Mouse (Mus musculus) lung, adult 2 months (tissue): ENCODE measurements around the gene Gm6583. TPM values are rescaled to one million over a fixed set of nuclear protein-coding genes. Genes with fewer than 3 reads are reported as not detected.
"Not testable (repeated sequence)": the region's sequence is repeated elsewhere in the genome, so short reads cannot be mapped to it uniquely, and the experiment has no call there.

ENCODE experiments used
- DNase-seq: peaks from one replicate; pipeline ENCODE4 v3.0.0; 2022
- H3K4me1 ChIP-seq: fragments of 200-500 bp; 2 replicates; pipeline ENCODE4 v1.6.1; 2011; ENCODE audit warnings: low read length; ENCODE audit not compliant: control insufficient read depth, insufficient read depth
- H3K4me3 ChIP-seq: fragments of 200-500 bp; replicated peaks from 2 replicates; pipeline ENCODE3; 2011; ENCODE audit warnings: low read depth, mild to moderate bottlenecking, control low read depth, low read length; ENCODE audit errors: extremely low read depth
- CTCF ChIP-seq: fragments of 200-500 bp; IDR thresholded peaks from 2 replicates; pipeline ENCODE4 v1.5.1; 2011; ENCODE audit warnings: mild to moderate bottlenecking, low read length, control low read depth; ENCODE audit not compliant: insufficient read depth
- POLR2A ChIP-seq: fragments of 200-500 bp; IDR thresholded peaks from 2 replicates; pipeline ENCODE4 v1.6.1; 2011; ENCODE audit warnings: low read depth, mild to moderate bottlenecking, control low read depth, low read length, borderline replicate concordance; ENCODE audit errors: extremely low read depth
- WGBS: fragments of 180-500 bp; shearing (Covaris S2); methylation state at CpG from one replicate; pipeline ENCODE4 v1.1.7; 2018; 5-methylcytosine and 5-hydroxymethylcytosine counted together
- polyA plus RNA-seq: library from polyadenylated mRNA; depleted of rRNA; stranded (reverse); fragments of >200 nt; gene quantifications from 2 replicates; pipeline ENCODE4 v1.2.3, GENCODE M21; 2012

Gm6583 gene
- polyA plus RNA-seq, 1 experiment: not detected

DNA sequence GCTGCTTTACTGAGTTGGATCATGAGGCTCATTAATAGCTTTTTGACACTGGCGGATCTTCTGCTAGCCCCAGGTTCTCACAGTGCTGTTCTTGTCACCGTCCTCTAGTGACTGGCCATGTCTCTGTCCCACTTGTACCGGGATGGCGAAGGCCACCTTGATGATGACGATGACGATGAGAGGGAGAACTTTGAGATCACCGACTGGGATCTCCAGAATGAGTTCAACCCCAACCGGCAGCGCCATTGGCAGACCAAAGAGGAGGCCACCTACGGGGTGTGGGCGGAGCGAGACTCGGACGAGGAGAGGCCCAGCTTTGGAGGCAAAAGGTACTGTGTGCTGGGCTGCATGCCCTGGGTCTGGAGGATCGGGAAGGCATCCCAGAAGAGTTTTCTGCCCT is 28.0 kb downstream of the Gm6583 start:
- Histone ChIP-seq H3K4me1 (peaks cover 5% of the 10 kb centered on the region; the same call in 1 of the 2 replicates), H3K4me3 (no peak overlapping the region)
- WGBS: 93% methylated on average over 15 of the region's 15 CpGs
- DNase-seq: no peak
- no peak for TF ChIP-seq CTCF
- TF ChIP-seq POLR2A: no peak

DNA sequence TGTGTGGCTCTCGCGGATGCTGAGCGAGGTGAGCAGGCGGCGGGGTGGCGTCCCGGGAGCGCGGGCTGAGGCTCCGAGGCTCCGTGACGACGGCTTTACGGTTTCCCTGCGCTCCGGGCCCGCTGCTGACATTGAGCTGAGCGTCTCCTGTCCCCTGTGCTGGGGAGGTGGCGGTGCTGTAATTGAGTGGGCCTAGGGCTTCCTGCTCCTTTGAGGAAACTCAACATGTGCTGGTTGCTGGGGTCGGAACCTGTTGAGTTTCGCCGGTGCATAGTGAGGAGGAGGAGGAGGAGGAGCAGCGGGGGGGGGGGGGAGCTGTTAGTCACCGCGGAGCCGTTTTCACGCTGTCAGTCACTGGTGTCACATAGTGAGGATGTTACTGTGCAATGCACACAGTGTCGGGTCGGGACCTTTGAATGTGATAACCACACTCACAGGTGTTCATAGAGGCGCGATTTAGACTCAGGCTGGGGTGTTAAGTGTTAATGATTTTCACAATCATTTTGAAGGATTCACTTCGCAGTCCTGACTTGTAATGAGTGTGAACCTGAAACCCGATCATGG is 29.3 kb downstream of the Gm6583 start:
- DNase-seq: no peak
- peak overlapping the region; percentile 87 for H3K4me3 ChIP-seq
- TF ChIP-seq POLR2A: no peak
- TF ChIP-seq CTCF: no peak
- WGBS: under 1% methylated on average over 33 of the region's 33 CpGs
- H3K4me1 ChIP-seq: peaks cover 5% of the 10 kb centered on the region; the same call in 1 of the 2 replicates

GRCm38 (mm10) chr5:112325546-112326445 is 30.0 kb downstream of the Gm6583 start, which contains the start of gene Tfip11:
Tfip11 (plus strand) TSS chr5:112326358.
- WGBS: 7% methylated on average over 48 of the region's 48 CpGs
- Histone ChIP-seq H3K4me1 (peaks cover 5% of the 10 kb centered on the region; the same call in 1 of the 2 replicates), H3K4me3 (peak within 1 kb of the TSS; percentile 87)
- TF ChIP-seq POLR2A (peak; percentile 91; the same call in 1 of the 2 replicates), CTCF (no peak)
- peak; percentile 97 for DNase-seq

DNA sequence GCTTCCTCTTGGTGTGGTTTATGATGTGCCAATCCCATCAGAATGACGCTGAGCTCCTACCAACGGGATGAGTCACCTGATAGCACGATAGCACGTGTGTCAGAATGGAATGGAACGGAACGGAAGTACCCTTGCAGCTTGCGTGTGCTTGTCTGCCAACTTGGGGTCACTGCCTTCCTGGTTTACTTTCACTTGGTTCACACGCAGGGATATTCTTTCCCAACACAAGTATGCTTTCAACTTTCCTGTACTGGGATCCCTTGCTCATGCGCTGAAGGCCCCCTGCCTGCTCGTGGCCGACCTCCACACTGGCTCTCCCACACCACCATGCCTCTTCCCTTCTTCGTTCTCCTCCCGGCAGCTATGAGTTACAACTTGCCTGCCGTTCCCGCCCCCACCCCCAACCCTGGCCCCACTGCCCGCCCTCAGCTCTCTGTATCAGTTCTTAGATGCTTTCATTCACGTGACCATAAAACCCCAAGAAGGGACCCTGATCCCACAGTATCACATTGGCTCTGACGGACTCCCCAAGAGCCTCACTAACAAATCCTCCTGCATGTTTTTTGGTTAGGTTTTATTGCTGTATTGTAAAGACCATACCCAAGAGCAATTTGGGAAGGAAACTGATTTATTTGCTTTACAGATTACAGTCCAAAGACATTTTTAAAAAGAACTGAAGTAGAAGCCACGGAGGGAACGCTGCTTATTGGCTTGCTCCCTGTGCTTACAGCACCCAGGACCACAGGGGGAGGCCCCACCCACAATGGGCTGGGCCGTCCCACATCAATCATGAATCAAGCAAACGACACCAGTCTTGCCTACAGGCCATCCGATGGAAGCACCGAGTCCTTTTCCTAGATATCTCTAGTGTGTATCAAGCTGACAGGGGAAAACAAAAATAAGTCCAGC is 30.9 kb downstream of the Gm6583 start:
- peaks cover 5% of the 10 kb centered on the region; the same call in 1 of the 2 replicates for H3K4me1 ChIP-seq
- H3K4me3 ChIP-seq: peak overlapping the region; percentile 35
- WGBS: 13% methylated on average over 24 of the region's 24 CpGs
- TF ChIP-seq CTCF (no peak), POLR2A (peak; percentile 12; the same call in 1 of the 2 replicates)
- no peak for DNase-seq

DNA sequence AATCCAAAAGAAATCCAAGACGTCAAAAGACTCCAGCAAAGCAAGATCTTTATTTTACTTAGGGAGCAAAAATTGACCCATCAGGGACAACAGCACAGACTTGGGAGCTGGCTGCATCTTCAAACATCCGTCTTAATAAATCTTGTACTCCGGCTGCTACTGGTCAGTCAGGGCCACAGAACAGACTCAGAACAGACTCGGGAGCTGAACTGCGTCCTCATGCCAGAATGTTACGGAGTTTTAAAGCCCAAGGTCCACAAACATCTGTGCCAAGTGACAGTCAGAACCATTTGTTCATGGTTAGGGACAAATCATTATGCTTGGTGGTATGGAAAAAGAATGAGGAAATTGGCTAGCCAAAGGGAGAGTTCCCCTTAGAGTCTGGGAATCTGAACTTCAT is 32.6 kb downstream of the Gm6583 start:
- H3K4me1 ChIP-seq: peaks cover 5% of the 10 kb centered on the region; the same call in 1 of the 2 replicates
- WGBS: 81% methylated on average over 6 of the region's 6 CpGs
- no peak for DNase-seq
- TF ChIP-seq POLR2A: no peak
- no peak for TF ChIP-seq CTCF
- no peak overlapping the region for H3K4me3 ChIP-seq

GRCm38 (mm10) chr5:112321376-112321775 is 34.5 kb downstream of the Gm6583 start:
- no peak for DNase-seq
- no peak for TF ChIP-seq CTCF
- TF ChIP-seq POLR2A: no peak
- Histone ChIP-seq H3K4me1 (peaks cover 3% of the 10 kb centered on the region; the same call in 1 of the 2 replicates), H3K4me3 (no peak overlapping the region)
- 73% methylated on average over 4 of the region's 4 CpGs for WGBS

- no peak for DNase-seq
- Histone ChIP-seq H3K4me3 (no peak overlapping the region), H3K4me1 (peaks cover 3% of the 10 kb centered on the region; the same call in 1 of the 2 replicates)
- WGBS: 54% methylated on average over 6 of the region's 6 CpGs
- no peak for TF ChIP-seq CTCF
Measured at GRCm38 (mm10) chr5:112320936-112321335, 34.9 kb downstream of the Gm6583 start.

DNA sequence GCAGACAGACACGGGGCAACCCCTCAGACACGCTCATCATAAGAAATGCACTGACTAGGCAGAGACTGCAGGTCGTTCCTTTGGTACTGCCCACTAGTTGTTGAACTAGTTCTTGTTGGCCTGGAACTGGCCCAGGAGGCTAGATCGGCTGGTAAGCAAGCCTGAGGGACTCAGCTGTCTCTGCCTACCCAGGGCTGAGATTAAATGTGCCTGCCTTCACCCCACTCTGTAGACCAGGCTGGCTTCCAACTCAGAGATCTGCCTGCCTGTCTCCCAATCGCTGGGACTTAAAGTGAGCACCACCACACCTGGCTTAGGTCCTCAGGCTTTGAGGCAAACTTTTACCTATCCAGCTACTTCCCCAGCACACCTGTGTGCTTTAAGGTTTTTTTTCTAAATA is 35.5 kb downstream of the Gm6583 start:
- Histone ChIP-seq H3K4me1 (no peaks in the 10 kb centered on the region; the same call in 1 of the 2 replicates), H3K4me3 (no peak overlapping the region)
- no peak for DNase-seq
- 68% methylated on average over 5 of the region's 5 CpGs for WGBS
- TF ChIP-seq CTCF (no peak), POLR2A (no peak)

- not testable (repeated sequence) for H3K4me3 ChIP-seq, DNase-seq, H3K4me1 ChIP-seq
- 69% methylated on average over 2 of the region's 2 CpGs for WGBS
Measured at GRCm38 (mm10) chr5:112319343-112319742, 36.5 kb downstream of the Gm6583 start.

- WGBS: 11% methylated on average over 5 of the region's 5 CpGs
- H3K4me1 ChIP-seq: no peaks in the 10 kb centered on the region; the same call in 1 of the 2 replicates
- TF ChIP-seq CTCF: no peak
- TF ChIP-seq POLR2A: no peak
- no peak for DNase-seq
- H3K4me3 ChIP-seq: no peak overlapping the region
Measured at GRCm38 (mm10) chr5:112317328-112317727, 38.5 kb downstream of the Gm6583 start.
